ENCODE assay signal across 9 mouse cellular contexts in the genomic region with DNA sequence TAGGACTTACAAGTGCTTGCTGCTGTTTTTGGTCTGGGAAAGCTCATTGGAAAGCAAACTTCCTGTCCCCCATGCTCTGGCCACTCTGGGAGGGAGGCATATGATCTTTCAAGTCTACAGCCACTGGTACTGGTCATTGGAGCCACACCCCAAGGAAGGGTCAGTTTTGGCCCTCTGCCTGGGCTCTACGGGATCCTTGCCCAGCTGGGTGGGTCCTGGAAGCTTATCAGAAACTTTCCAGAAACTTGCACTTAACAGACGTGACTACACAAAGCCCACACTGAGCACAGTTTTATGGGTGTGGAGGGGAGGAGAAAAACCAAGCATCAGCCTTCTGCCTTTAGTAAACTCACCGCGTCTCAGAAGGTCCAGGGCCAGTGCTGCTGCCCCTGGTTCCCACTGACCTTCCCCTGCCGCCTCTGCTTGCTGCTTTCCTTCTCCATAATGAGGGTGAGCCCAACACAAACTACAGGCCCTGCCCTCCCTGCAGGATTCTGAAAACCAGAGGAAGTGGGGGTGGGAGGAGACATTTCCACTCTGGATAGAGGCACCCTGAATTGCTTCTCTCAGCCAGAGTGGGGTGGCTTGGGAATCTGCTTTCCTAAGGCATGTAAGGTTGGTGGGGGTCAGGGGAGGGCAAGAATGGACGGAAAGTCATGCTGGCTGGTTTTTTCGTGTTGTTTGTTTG. TPM values are rescaled to one million over a fixed set of nuclear protein-coding genes. Genes with fewer than 3 reads are reported as not detected.
DNase-seq lines count a peak whose midpoint lies in the region; TF ChIP-seq lines count a peak whose summit lies in the region.
"Had no signal": no experiment of that assay in that cellular context is flagged by ENCODE, and none has a peak within 500 bp of the region (broad histone marks: within the 10 kb centered on the region; RNA-seq: fewer than 3 reads in every experiment).

No protein-coding gene starts in this region.

- DNase-seq in MN1 (ENCODE audit: low spot score), result peak; percentile 38
- DNase-seq in heart, postnatal 36 days, result peak; percentile 84 to 86
- peak; percentile 88 for DNase-seq in lung, adult 2 months
- DNase-seq in urinary bladder, postnatal 36 days (ENCODE audit: low spot score in 2 of 2), result peak; percentile 68 to 72
- DNase-seq in layer of hippocampus, adult 8-10 months (ENCODE audit: low spot score in 2 of 2), result no peak
- DNase-seq in thymus, postnatal 14 days, result no peak
- DNase-seq in cerebellum, adult 9-11 months, result no peak

- no peak overlapping the region for H3K4me3 ChIP-seq in embryonic fibroblast, embryonic 13.5 days (ENCODE audit: insufficient read depth, low read length)
- H3K4me3 ChIP-seq in lung, adult 2 months (replicated peaks; ENCODE audit: extremely low read depth, low read depth, low read length), result peak overlapping the region; percentile 46
- H3K4me3 ChIP-seq: neural tube, embryonic 13.5 days had no signal

- peak overlapping the region; percentile 12 for H3K27ac ChIP-seq in embryonic fibroblast, embryonic 13.5 days (ENCODE audit: insufficient read depth, low read length)
- H3K27ac ChIP-seq: neural tube, embryonic 13.5 days had no signal

- no peak for TF ChIP-seq CTCF in embryonic fibroblast, embryonic 13.5 days (IDR thresholded peaks at IDR 0.05; ENCODE audit: borderline replicate concordance, insufficient read depth, low read length)
- TF ChIP-seq CTCF in lung, adult 2 months (IDR thresholded peaks at IDR 0.05; ENCODE audit: insufficient read depth, low read length), result no peak

- intact Hi-C loops in heart, postnatal 36 days (cut with DNase I), result loop anchor here (2.0 kb wide), 1 partner anchor 34 kb away; no protein-coding TSS in a partner anchor

- WGBS in lung, adult 2 months, result 25% methylated on average over 7 of the region's 7 CpGs

- peaks cover 5% of the 10 kb centered on the region; the same call in 1 of the 2 replicates for H3K4me1 ChIP-seq in embryonic fibroblast, embryonic 13.5 days (ENCODE audit: control insufficient read depth, insufficient read depth, low read length)
- H3K4me1 ChIP-seq in lung, adult 2 months (ENCODE audit: control insufficient read depth, insufficient read depth, low read length), result peaks cover 14% of the 10 kb centered on the region
- H3K4me1 ChIP-seq: neural tube, embryonic 13.5 days had no signal

- TF ChIP-seq POLR2A in embryonic fibroblast, embryonic 13.5 days (IDR thresholded peaks at IDR 0.05; ENCODE audit: low read depth, low read length), result no peak
- TF ChIP-seq POLR2A in lung, adult 2 months (IDR thresholded peaks at IDR 0.05; ENCODE audit: borderline replicate concordance, extremely low read depth, low read depth, low read length), result peak; percentile 33; the same call in 1 of the 2 replicates

RNA-seq across cellular contexts. Expression of gene Aplnr, which starts 37.1 kb away (rescaled TPM):
- not detected in 2 replicates for polyA plus RNA-seq in embryonic fibroblast, embryonic 13.5 days (2011; ENCODE audit: insufficient read length, low read depth, missing spikeins)
- 10 to 100 TPM; 34.0 to 60.3 TPM for total RNA-seq in heart, postnatal 36 days (2021)
- polyA plus RNA-seq in lung, adult 2 months (2012; rRNA removed), result 62.0 and 66.0 TPM in 2 replicates
- total RNA-seq in layer of hippocampus, adult 8-10 months (2022), result 1 to 10 TPM in 1 of 4 experiments, under 1 TPM in 3; 0.13 to 1.4 (median 0.59) TPM

RNA-seq across cellular contexts. Expression of gene Tnks1bp1, which starts 51.1 kb away (rescaled TPM):
- polyA plus RNA-seq in embryonic fibroblast, embryonic 13.5 days (2011; ENCODE audit: insufficient read length, low read depth, missing spikeins), result 118 and 155 TPM in 2 replicates
- 10 to 100 TPM; 61.9 to 65.9 TPM for total RNA-seq in heart, postnatal 36 days (2021)
- 208 and 218 TPM in 2 replicates for polyA plus RNA-seq in lung, adult 2 months (2012; rRNA removed)
- 100 to 1,000 TPM; 160 to 169 (median 163) TPM for total RNA-seq in layer of hippocampus, adult 8-10 months (2022)

Comparison
In these comparisons a context has a peak if more than half of its experiments do, and no peak if none do; other contexts are left out.
1. DNase-seq: peak in MN1 (single experiment), heart, postnatal 36 days (2 of 2), lung, adult 2 months (single experiment) and urinary bladder, postnatal 36 days (2 of 2); none in layer of hippocampus, adult 8-10 months (0 of 2), thymus, postnatal 14 days (single experiment) and cerebellum, adult 9-11 months (single experiment).
2. RNA of gene Aplnr, which starts 37.1 kb away (total RNA-seq): 34.0 to 60.3 TPM in heart, postnatal 36 days; 0.13 to 1.4 TPM in layer of hippocampus, adult 8-10 months; every median in the first group is over 10 times any median in the second.